Mouse (Mus musculus) lung, postnatal 0 days (tissue): ENCODE data around the gene Tcf23.

Experiments
- CTCF ChIP-seq: IDR thresholded peaks from 2 replicates; pipeline ENCODE4 v1.5.1; 2016; ENCODE audit warnings: antibody characterized with exemption, mild to moderate bottlenecking
- EP300 ChIP-seq: IDR thresholded peaks from 2 replicates; pipeline ENCODE4 v1.6.1; 2016; ENCODE audit warnings: antibody characterized with exemption, mild to moderate bottlenecking, control low read depth

DNA sequence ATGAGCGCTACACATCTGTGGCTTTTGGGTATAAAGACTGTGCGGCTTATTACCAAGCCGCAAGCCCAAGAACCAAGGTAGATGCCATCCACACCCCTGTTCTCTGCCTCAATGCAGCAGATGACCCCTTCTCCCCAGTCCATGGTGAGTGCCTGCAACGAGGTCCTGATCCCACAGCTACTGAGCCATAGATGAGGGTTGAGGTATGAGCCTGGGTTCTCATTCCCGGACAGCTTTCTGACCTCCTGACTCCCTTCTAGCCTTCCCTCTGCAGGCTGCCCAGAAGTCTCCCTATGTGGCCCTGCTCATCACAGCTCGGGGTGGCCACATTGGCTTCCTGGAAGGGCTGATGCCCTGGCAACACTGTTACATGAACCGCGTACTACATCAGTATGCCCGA lies 13.9 kb upstream of the Tcf23 start:
- TF ChIP-seq EP300 (no peak), CTCF (no peak)
